Mouse (Mus musculus): Measurements from ENCODE around the gene Olfr196. TPM values are rescaled to one million over a fixed set of nuclear protein-coding genes. Genes with fewer than 3 reads are reported as not detected.
"Not testable (repeated sequence)": the region's sequence is repeated elsewhere in the genome, so short reads cannot be mapped to it uniquely, and the experiment has no call there.

Gene Olfr196
- polyA plus RNA-seq (2016; fragmentation: Nextera tagmentation; extraction: Ambion mirVana): not detected in 2 replicates

DNA sequence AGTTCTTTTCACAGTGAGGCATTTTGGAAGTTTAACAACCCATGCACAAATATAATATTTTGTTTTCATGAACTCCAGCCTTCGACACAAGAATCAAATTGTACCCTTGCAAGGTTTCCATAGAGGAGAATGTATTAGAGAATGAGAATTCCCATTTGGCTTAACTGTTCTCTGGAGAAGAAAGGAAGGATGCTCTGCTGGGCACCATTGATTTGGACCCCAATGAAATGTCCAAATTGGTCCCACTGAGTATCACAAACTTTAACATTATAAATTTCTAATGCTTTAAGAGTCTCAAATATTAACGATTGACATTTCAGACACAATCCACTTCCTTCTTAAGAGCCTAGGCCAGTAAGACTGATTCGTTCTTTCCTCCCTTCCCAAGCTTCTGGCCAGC, at the start of gene Olfr196:
TSS of gene Olfr196 (minus strand) at position 101 of the 400 bp plus-strand sequence.
- Histone ChIP-seq H3K36me3 (no peaks in the 10 kb centered on the region), H3K27me3 (no peaks in the 10 kb centered on the region), H3K4me2 (replicated peaks) (no peak within 1 kb of the TSS), H3K9ac (replicated peaks) (no peak within 1 kb of the TSS), H3K4me1 (no peaks in the 10 kb centered on the region), H3K9me3 (no peaks in the 10 kb centered on the region), H3K4me3 (no peak within 1 kb of the TSS), H3K27ac (replicated peaks) (no peak within 1 kb of the TSS)
- WGBS: 78% methylated on average over 3 of the region's 3 CpGs
- no peak for ATAC-seq (ENCODE audit: low FRiP score, low read depth)

- H3K27ac ChIP-seq (replicated peaks); ATAC-seq (ENCODE audit: low FRiP score, low read depth); H3K9me3 ChIP-seq; H3K9ac ChIP-seq (replicated peaks); H3K4me1 ChIP-seq; H3K36me3 ChIP-seq; H3K4me2 ChIP-seq (replicated peaks); H3K4me3 ChIP-seq; H3K27me3 ChIP-seq: not testable (repeated sequence)
- 76% methylated on average over 1 of the region's 1 CpGs for WGBS
These were observed 49.4 kb upstream of the Olfr196 start, which contains the start of gene Olfr199 for GRCm38 (mm10) chr16:59219667-59220066. Gene Olfr199, minus strand, starts transcription at chr16:59219767.

DNA sequence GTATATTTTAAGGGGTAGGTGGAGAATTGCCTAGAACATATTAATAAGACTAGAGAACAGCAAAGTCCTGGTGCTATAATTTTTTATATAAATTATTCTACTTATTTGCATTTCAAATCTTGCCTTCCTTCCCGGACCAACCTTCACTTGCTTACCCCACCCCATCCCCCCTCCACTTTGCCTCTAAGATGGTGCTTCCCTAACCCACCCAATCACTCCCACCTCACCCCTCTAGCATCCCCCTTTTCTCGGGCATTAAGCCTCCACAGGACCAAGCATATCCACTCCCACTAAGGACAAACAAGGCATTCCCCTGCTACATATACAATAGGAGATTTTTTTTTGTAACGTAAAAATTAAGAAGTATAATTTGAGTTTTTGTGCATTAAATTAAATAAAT, 47.6 kb upstream of the Olfr196 start:
- peak; percentile 52; the same call in 1 of the 2 replicates for ATAC-seq (ENCODE audit: low FRiP score, low read depth)
- WGBS: 88% methylated on average over 3 of the region's 3 CpGs

DNA sequence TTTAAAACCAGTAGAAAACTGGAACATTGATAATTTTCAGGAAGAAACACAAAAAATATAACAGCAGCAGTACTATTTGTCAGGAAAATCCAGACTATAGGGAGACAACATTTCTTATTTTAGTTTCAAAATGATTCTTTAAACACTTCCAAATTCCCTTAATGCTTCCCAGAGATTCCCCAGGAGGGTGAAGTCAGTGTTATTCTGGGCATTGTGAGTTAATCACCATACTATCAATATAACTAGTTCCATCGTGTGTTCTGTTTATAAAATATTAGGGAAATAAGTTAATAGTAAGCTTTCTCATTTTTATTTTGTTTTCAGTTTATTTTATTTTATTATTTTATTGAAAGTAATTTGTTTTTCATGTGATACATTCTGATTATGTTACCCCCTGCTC, 33.2 kb upstream of the Olfr196 start, which contains the start of gene Olfr198:
TSS of gene Olfr198 (minus strand) at position 101 of the 400 bp plus-strand sequence.
- not testable (repeated sequence) for H3K4me3 ChIP-seq; ATAC-seq (ENCODE audit: low FRiP score, low read depth); H3K9ac ChIP-seq (replicated peaks); H3K4me2 ChIP-seq (replicated peaks); H3K9me3 ChIP-seq; H3K27me3 ChIP-seq; H3K36me3 ChIP-seq; H3K4me1 ChIP-seq; H3K27ac ChIP-seq (replicated peaks)
- WGBS: 78% methylated on average over 1 of the region's 1 CpGs

More for the DNA sequence above, 47.6 kb upstream of the Olfr196 start:
- H3K27me3 ChIP-seq; H3K9ac ChIP-seq (replicated peaks); H3K36me3 ChIP-seq; H3K4me1 ChIP-seq; H3K4me2 ChIP-seq (replicated peaks); H3K27ac ChIP-seq (replicated peaks); H3K9me3 ChIP-seq; H3K4me3 ChIP-seq: not testable (repeated sequence)

DNA sequence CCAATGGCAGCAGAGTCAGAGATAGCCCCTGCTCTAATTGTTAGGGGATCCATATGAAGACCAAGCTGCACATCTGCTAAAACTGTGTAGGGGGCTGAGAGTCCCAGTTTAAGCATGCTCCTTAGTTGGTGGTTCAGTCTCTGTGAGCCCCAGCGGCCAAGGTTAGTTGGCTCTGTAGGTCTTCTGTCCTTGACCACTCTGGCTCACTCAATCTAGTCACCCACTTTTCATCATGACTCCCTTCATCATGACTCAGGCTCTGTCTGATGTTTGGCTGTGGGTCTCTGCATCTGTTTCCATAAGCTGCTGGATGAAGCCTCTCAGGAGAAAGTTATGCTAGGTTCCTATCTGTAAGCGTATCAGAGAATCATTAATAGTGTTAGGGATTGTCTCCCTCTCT, 18.3 kb downstream of the Olfr196 start:
- no peaks in the 10 kb centered on the region for H3K27me3 ChIP-seq
- no peak overlapping the region for H3K9ac ChIP-seq (replicated peaks)
- ATAC-seq (ENCODE audit: low FRiP score, low read depth): no peak
- H3K4me2 ChIP-seq (replicated peaks): no peak overlapping the region
- H3K4me1 ChIP-seq: no peaks in the 10 kb centered on the region
- no peak overlapping the region for H3K4me3 ChIP-seq
- H3K9me3 ChIP-seq: no peaks in the 10 kb centered on the region
- 86% methylated on average over 2 of the region's 2 CpGs for WGBS
- H3K36me3 ChIP-seq: no peaks in the 10 kb centered on the region
- no peak overlapping the region for H3K27ac ChIP-seq (replicated peaks)

GRCm38 (mm10) chr16:59146746-59147145, 23.5 kb downstream of the Olfr196 start, which contains the start of gene Olfr195:
Gene Olfr195, plus strand, starts transcription at chr16:59147046.
- no peak within 1 kb of the TSS for H3K9ac ChIP-seq (replicated peaks)
- H3K4me3 ChIP-seq: no peak within 1 kb of the TSS
- no peak for ATAC-seq (ENCODE audit: low FRiP score, low read depth)
- 90% methylated on average over 1 of the region's 1 CpGs for WGBS
- no peaks in the 10 kb centered on the region for H3K4me1 ChIP-seq
- no peaks in the 10 kb centered on the region for H3K9me3 ChIP-seq
- no peak within 1 kb of the TSS for H3K4me2 ChIP-seq (replicated peaks)
- no peaks in the 10 kb centered on the region for H3K36me3 ChIP-seq
- H3K27ac ChIP-seq (replicated peaks): no peak within 1 kb of the TSS
- H3K27me3 ChIP-seq: no peaks in the 10 kb centered on the region

DNA sequence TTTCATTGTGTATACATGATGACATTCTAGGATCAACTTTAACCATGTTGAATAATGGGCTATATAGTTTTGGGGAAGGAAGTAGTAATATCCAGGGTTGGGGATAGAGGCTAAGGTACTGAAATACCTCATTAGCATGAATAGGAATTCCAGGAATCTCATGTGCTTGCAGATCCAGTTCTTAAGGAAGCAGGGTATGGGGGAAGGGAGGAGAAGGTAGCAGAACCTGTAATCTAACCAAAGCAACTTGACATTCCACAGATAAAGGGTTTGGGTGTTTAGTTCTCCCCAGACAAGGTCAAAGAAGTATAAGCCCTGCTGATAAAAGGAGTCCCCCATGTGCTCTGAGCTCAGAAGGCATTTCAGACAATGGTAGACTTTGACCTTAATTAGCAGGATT, 29.1 kb downstream of the Olfr196 start:
- Histone ChIP-seq H3K4me1 (no peaks in the 10 kb centered on the region), H3K4me2 (replicated peaks) (no peak overlapping the region), H3K4me3 (no peak overlapping the region), H3K27ac (replicated peaks) (no peak overlapping the region), H3K9me3 (no peaks in the 10 kb centered on the region), H3K9ac (replicated peaks) (no peak overlapping the region), H3K27me3 (no peaks in the 10 kb centered on the region), H3K36me3 (no peaks in the 10 kb centered on the region)
- ATAC-seq (ENCODE audit: low FRiP score, low read depth): no peak

DNA sequence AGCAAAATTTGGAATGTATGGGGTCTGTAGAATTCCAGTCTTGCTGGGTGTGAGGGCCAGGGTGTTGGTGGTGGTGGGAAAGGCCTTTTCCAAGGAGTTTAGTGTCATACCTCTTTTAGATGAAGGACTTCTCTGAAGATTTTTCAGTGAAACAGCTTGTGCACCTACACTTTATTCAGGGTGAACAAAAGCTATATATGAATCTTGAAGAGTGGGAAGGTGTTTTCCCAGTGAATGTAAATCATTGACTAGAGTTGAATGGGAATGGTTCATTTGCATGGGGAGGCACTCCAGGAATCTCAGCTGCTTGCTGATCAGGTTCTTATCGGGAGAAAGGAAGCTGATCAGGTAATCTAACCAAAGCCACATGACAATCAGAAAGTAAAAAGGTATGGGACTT, 39.5 kb downstream of the Olfr196 start:
- no peaks in the 10 kb centered on the region for H3K36me3 ChIP-seq
- no peak overlapping the region for H3K9ac ChIP-seq (replicated peaks)
- no peaks in the 10 kb centered on the region for H3K27me3 ChIP-seq
- no peak overlapping the region for H3K4me3 ChIP-seq
- H3K27ac ChIP-seq (replicated peaks): no peak overlapping the region
- 0 out of 2 replicates have a peak, but pooled peaks cover 3% of the 10 kb centered on the region for H3K9me3 ChIP-seq
- no peak for ATAC-seq (ENCODE audit: low FRiP score, low read depth)
- H3K4me2 ChIP-seq (replicated peaks): no peak overlapping the region
- H3K4me1 ChIP-seq: no peaks in the 10 kb centered on the region
- 82% methylated on average over 1 of the region's 1 CpGs for WGBS

- no peak for ATAC-seq (ENCODE audit: low FRiP score, low read depth)
These were observed 49.3 kb downstream of the Olfr196 start, which contains the start of gene Olfr194 for GRCm38 (mm10) chr16:59120969-59121368. Gene Olfr194, minus strand, starts transcription at chr16:59121069.

More at GRCm38 (mm10) chr16:59120969-59121368, 49.3 kb downstream of the Olfr196 start, which contains the start of gene Olfr194:
- Histone ChIP-seq H3K9ac (replicated peaks) (no peak within 1 kb of the TSS), H3K4me2 (replicated peaks) (no peak within 1 kb of the TSS), H3K9me3 (no peaks in the 10 kb centered on the region), H3K27me3 (no peaks in the 10 kb centered on the region), H3K4me3 (no peak within 1 kb of the TSS), H3K27ac (replicated peaks) (no peak within 1 kb of the TSS), H3K36me3 (no peaks in the 10 kb centered on the region), H3K4me1 (no peaks in the 10 kb centered on the region)

Other genes with a start within 250 kb of the Olfr196 start
- gene Olfr181, start 241.7 kb downstream of the Olfr196 start, polyA plus RNA-seq (2016; fragmentation: Nextera tagmentation; extraction: Ambion mirVana): not detected in 2 replicates
- gene Olfr180, start 241.1 kb downstream of the Olfr196 start, polyA plus RNA-seq (2016; fragmentation: Nextera tagmentation; extraction: Ambion mirVana): not detected in 2 replicates
- not detected in 2 replicates for gene Olfr183, start 175.1 kb downstream of the Olfr196 start, polyA plus RNA-seq (2016; fragmentation: Nextera tagmentation; extraction: Ambion mirVana)
- gene Olfr186, start 140.2 kb downstream of the Olfr196 start, polyA plus RNA-seq (2016; fragmentation: Nextera tagmentation; extraction: Ambion mirVana): not detected in 2 replicates
- gene Olfr187, start 130.7 kb downstream of the Olfr196 start, polyA plus RNA-seq (2016; fragmentation: Nextera tagmentation; extraction: Ambion mirVana): not detected in 2 replicates
- not detected in 2 replicates for gene Olfr190, start 92.4 kb downstream of the Olfr196 start, polyA plus RNA-seq (2016; fragmentation: Nextera tagmentation; extraction: Ambion mirVana)
- not detected in 2 replicates for gene Olfr191, start 80.6 kb downstream of the Olfr196 start, polyA plus RNA-seq (2016; fragmentation: Nextera tagmentation; extraction: Ambion mirVana)
- not detected in 2 replicates for gene Olfr193, start 58.6 kb downstream of the Olfr196 start, polyA plus RNA-seq (2016; fragmentation: Nextera tagmentation; extraction: Ambion mirVana)
- not detected in 2 replicates for gene Olfr194, start 49.4 kb downstream of the Olfr196 start, polyA plus RNA-seq (2016; fragmentation: Nextera tagmentation; extraction: Ambion mirVana)
- gene Olfr195, start 23.4 kb downstream of the Olfr196 start, polyA plus RNA-seq (2016; fragmentation: Nextera tagmentation; extraction: Ambion mirVana): not detected in 2 replicates
- gene Olfr198, start 33.1 kb upstream of the Olfr196 start, polyA plus RNA-seq (2016; fragmentation: Nextera tagmentation; extraction: Ambion mirVana): not detected in 2 replicates
- gene Olfr199, start 49.3 kb upstream of the Olfr196 start, polyA plus RNA-seq (2016; fragmentation: Nextera tagmentation; extraction: Ambion mirVana): not detected in 2 replicates
- gene Olfr201, start 102.2 kb upstream of the Olfr196 start, polyA plus RNA-seq (2016; fragmentation: Nextera tagmentation; extraction: Ambion mirVana): not detected in 2 replicates
- not detected in 2 replicates for gene Olfr202, start 116.3 kb upstream of the Olfr196 start, polyA plus RNA-seq (2016; fragmentation: Nextera tagmentation; extraction: Ambion mirVana)
- gene Olfr203, start 128.4 kb upstream of the Olfr196 start, polyA plus RNA-seq (2016; fragmentation: Nextera tagmentation; extraction: Ambion mirVana): not detected in 2 replicates
- gene Olfr204, start 147.8 kb upstream of the Olfr196 start, polyA plus RNA-seq (2016; fragmentation: Nextera tagmentation; extraction: Ambion mirVana): not detected in 2 replicates
- gene Olfr205, start 160.7 kb upstream of the Olfr196 start, polyA plus RNA-seq (2016; fragmentation: Nextera tagmentation; extraction: Ambion mirVana): not detected in 2 replicates
- gene Olfr206, start 178.8 kb upstream of the Olfr196 start, polyA plus RNA-seq (2016; fragmentation: Nextera tagmentation; extraction: Ambion mirVana): not detected in 2 replicates
- not detected in 2 replicates for gene Olfr209, start 193.5 kb upstream of the Olfr196 start, polyA plus RNA-seq (2016; fragmentation: Nextera tagmentation; extraction: Ambion mirVana)
- 0.27 and 0.35 TPM in 2 replicates for gene Gabrr3, start 236.9 kb upstream of the Olfr196 start, polyA plus RNA-seq (2016; fragmentation: Nextera tagmentation; extraction: Ambion mirVana)

Measured in midbrain, embryonic 12.5 days (tissue).